Mouse (Mus musculus): ENCODE measurements around the gene Rassf4.
"Not testable (repeated sequence)": the region's sequence is repeated elsewhere in the genome, so short reads cannot be mapped to it uniquely, and the experiment has no call there.

The Rassf4 gene

GRCm38 (mm10) chr6:116635251-116636180 is 38.2 kb downstream of the Rassf4 start:
- no peak for DNase-seq

GRCm38 (mm10) chr6:116633741-116634695 is 39.7 kb downstream of the Rassf4 start:
- no peak for DNase-seq

- DNase-seq, result peak; percentile 73 to 77
These were observed 41.6 kb downstream of the Rassf4 start for GRCm38 (mm10) chr6:116632129-116632528.

- no peak for DNase-seq
These were observed 44.0 kb downstream of the Rassf4 start for GRCm38 (mm10) chr6:116629766-116630165.

- DNase-seq, result peak; percentile 69 to 74
These were observed 45.1 kb downstream of the Rassf4 start, which contains the start of gene Zfp422 for GRCm38 (mm10) chr6:116628539-116629171. Gene Zfp422, minus strand, starts transcription at chr6:116628999.

GRCm38 (mm10) chr6:116628095-116628494 is 45.7 kb downstream of the Rassf4 start:
- no peak for DNase-seq

- not testable (repeated sequence) for DNase-seq
These were observed 47.3 kb downstream of the Rassf4 start for GRCm38 (mm10) chr6:116626417-116626816.

GRCm38 (mm10) chr6:116621318-116622023 is 52.3 kb downstream of the Rassf4 start:
- no peak for DNase-seq

- DNase-seq, result no peak
These were observed 55.7 kb downstream of the Rassf4 start for GRCm38 (mm10) chr6:116618073-116618472.

- DNase-seq, result no peak
These were observed 58.0 kb downstream of the Rassf4 start for GRCm38 (mm10) chr6:116615719-116616118.

- no peak for DNase-seq
These were observed 66.5 kb downstream of the Rassf4 start for GRCm38 (mm10) chr6:116607230-116607629.

- DNase-seq, result not testable (repeated sequence)
These were observed 72.8 kb downstream of the Rassf4 start for GRCm38 (mm10) chr6:116600969-116601368.

- DNase-seq, result no peak
These were observed 89.7 kb downstream of the Rassf4 start, which contains the start of gene Olfr215 for GRCm38 (mm10) chr6:116584095-116584494. Gene Olfr215, minus strand, starts transcription at chr6:116584195.
